Mouse (Mus musculus) right cerebral cortex, postnatal 36 days (tissue): Measurements from ENCODE around the gene Gm21973.

Source experiments
- DNase-seq, 2 experiments: peaks; one replicate each; pipeline ENCODE4 v3.0.0; 2022; ENCODE audit warnings: low spot score in 2 of 2, mixed read lengths in 1 of 2

Gene Gm21973

GRCm38 (mm10) chr15:10399795-10400194, 74.6 kb downstream of the Gm21973 start:
- DNase-seq, result no peak

GRCm38 (mm10) chr15:10400415-10400814, 75.2 kb downstream of the Gm21973 start:
- no peak for DNase-seq

- no peak for DNase-seq
Observed at GRCm38 (mm10) chr15:10409842-10410241, 84.7 kb downstream of the Gm21973 start.

GRCm38 (mm10) chr15:10410881-10411280, 85.7 kb downstream of the Gm21973 start:
- DNase-seq, result peak in 1 of 2 experiments; percentile 62

GRCm38 (mm10) chr15:10413656-10414055, 88.5 kb downstream of the Gm21973 start:
- DNase-seq, result peak in 1 of 2 experiments; percentile 33

- DNase-seq, result no peak
Observed at GRCm38 (mm10) chr15:10421138-10421784, 96.1 kb downstream of the Gm21973 start.

- DNase-seq, result no peak
Observed at GRCm38 (mm10) chr15:10421785-10422144, 96.6 kb downstream of the Gm21973 start.
